Mouse (Mus musculus) small intestine, adult 2 months (tissue): ENCODE results near the gene Prkab2. TPM values are rescaled to one million over a fixed set of nuclear protein-coding genes. Genes with fewer than 3 reads are reported as not detected.

Experiments
- H3K27ac ChIP-seq: fragments of 200-500 bp; 2 replicates; pipeline ENCODE4 v1.5.1; 2012; ENCODE audit warnings: low read depth, low read length, control low read depth, inconsistent platforms; ENCODE audit not compliant: insufficient read depth
- H3K27me3 ChIP-seq: fragments of 200-500 bp; 2 replicates; pipeline ENCODE4 v1.6.1; 2012; ENCODE audit warnings: mild to moderate bottlenecking, moderate library complexity, low read length, inconsistent platforms; ENCODE audit not compliant: control insufficient read depth, insufficient read depth
- H3K36me3 ChIP-seq: fragments of 200-500 bp; 2 replicates; pipeline ENCODE4 v1.6.1; 2012; ENCODE audit warnings: mild to moderate bottlenecking, low read length, control low read depth, inconsistent platforms; ENCODE audit not compliant: control insufficient read depth, insufficient read depth
- H3K4me1 ChIP-seq: fragments of 200-500 bp; 2 replicates; pipeline ENCODE4 v1.6.1; 2012; ENCODE audit warnings: low read length, inconsistent platforms, mixed read lengths; ENCODE audit not compliant: control insufficient read depth, insufficient read depth, insufficient read length
- H3K4me3 ChIP-seq: fragments of 200-500 bp; 2 replicates; pipeline ENCODE4 v1.5.1; 2012; ENCODE audit warnings: low read depth, mild to moderate bottlenecking, control low read depth, inconsistent platforms, low read length, moderate library complexity
- CTCF ChIP-seq: fragments of 200-500 bp; IDR thresholded peaks from 2 replicates; pipeline ENCODE4 v1.5.1; 2012; ENCODE audit warnings: low read depth, mild to moderate bottlenecking, control low read depth, inconsistent platforms, low read length, moderate library complexity, mixed read lengths; ENCODE audit not compliant: insufficient replicate concordance, insufficient read length; ENCODE audit errors: extremely low read depth
- POLR2A ChIP-seq: fragments of 200-500 bp; IDR thresholded peaks from 2 replicates; pipeline ENCODE4 v1.6.1; 2012; ENCODE audit warnings: low read depth, mild to moderate bottlenecking, control low read depth, inconsistent platforms, low read length, moderate library complexity
- WGBS: fragments of 180-500 bp; shearing (Covaris S2); methylation state at CpG from one replicate; pipeline ENCODE4 v1.1.7; 2018; 5-methylcytosine and 5-hydroxymethylcytosine counted together
- polyA plus RNA-seq: library from polyadenylated mRNA; depleted of rRNA; stranded (reverse); fragments of >200 nt; gene quantifications from 2 replicates; pipeline ENCODE4 v1.2.3, GENCODE M21; 2012

Gene Prkab2
- polyA plus RNA-seq, 1 experiment = 1.2 TPM

DNA sequence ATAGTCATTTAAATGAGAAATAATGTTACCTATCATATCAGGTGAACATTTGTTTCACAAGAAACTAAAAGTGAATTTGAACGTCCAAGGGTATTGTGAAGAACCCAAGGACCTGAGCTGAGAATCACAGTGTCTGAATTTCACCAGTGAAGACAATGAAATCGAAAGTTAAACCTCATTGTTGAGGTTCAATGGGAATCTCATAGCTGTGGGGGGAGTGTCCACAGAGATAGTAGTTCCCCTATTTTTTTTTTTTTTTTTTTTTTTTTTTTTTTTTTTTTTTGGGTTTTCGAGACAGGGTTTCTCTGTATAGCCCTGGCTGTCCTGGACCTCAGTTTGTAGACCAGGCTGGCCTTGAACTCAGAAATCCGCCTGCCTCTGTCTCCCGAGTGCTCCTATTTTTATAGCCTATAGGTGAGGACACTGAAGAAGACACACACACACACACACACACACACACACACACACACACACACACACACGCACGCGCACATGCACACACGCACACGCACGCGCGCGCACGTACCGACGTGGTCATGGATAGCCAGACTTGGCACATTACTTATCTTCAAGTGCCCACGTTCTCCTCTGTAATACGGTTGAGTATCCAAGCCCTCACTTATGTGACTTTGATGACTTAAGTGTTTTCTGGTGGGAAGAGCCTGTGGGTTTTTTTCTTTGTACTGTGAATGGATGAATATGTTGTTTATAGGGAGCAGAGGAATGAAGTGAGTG is 40.7 kb upstream of the Prkab2 start:
- Histone ChIP-seq H3K27ac (peak overlapping the region; percentile 90), H3K4me3 (no peak overlapping the region), H3K27me3 (no peaks in the 10 kb centered on the region), H3K36me3 (no peaks in the 10 kb centered on the region), H3K4me1 (peaks cover 16% of the 10 kb centered on the region)
- TF ChIP-seq CTCF (no peak), POLR2A (no peak)
- 84% methylated on average over 19 of the region's 19 CpGs for WGBS

DNA sequence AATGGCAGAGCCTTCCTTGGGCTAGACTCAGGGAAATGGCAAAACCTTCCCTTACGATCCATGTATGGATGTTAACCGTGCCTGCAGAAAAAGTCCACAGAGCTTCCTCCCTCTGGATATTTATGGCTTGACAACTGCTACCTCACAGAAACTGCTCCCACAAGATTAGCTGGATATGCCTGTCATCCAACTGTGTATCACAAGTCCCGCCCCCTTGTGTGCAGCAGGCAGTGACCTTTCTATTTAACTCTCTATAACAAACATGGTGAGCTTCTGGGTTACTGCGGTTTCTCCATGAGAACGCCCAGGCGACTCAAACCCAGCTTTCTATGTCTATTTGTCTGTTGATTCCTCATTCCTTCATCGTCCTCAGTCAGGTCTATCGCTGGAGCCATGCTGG is 40.1 kb upstream of the Prkab2 start:
- TF ChIP-seq POLR2A (no peak), CTCF (no peak)
- Histone ChIP-seq H3K27ac (peak overlapping the region; percentile 90), H3K4me1 (peaks cover 16% of the 10 kb centered on the region), H3K36me3 (no peaks in the 10 kb centered on the region), H3K4me3 (no peak overlapping the region), H3K27me3 (no peaks in the 10 kb centered on the region)
- 32% methylated on average over 8 of the region's 8 CpGs for WGBS

DNA sequence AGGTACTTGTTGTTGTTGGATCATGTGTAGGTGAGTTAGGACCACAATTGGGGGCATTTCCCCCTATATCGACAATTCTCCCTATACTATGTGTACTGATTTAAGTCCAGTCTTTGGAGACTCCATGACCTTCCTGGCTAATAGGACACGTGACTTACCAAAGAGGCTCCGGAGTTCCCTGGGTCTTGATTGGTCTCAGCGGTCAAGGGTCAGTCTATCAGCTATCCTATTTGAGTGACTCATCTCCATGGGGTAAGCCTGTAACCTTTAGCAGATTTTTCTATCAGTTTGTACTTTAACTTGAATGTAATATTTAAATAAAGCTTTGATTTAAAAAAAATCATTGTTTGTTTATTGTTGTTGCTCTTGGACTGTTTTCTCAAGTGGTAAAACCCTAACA is 37.3 kb upstream of the Prkab2 start:
- peaks cover 21% of the 10 kb centered on the region for H3K4me1 ChIP-seq
- 33% methylated on average over 4 of the region's 4 CpGs for WGBS
- TF ChIP-seq POLR2A (no peak), CTCF (no peak)
- no peaks in the 10 kb centered on the region for H3K27me3 ChIP-seq
- H3K27ac ChIP-seq = peak overlapping the region; percentile 39; the same call in 1 of the 2 replicates
- H3K4me3 ChIP-seq = no peak overlapping the region
- H3K36me3 ChIP-seq = no peaks in the 10 kb centered on the region

DNA sequence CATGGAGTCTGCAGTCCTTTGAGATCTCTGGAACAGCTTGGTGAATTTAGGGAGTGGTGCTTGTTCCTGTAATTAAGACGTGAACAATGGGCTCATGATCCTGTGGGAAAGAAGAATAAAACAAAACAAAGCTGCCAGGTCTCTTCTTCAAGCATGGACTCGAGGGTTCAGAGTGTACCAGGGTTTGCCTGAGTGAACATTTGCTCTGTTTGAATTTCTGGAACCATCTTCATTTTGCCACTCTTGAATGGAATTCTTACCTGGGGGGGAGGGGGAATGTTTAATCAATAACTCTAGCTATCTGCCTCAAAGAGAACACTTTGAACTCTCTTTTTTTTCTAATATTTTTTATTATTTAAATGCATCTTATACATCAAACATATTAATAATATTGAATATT is 33.4 kb upstream of the Prkab2 start:
- Histone ChIP-seq H3K4me3 (no peak overlapping the region), H3K27me3 (no peaks in the 10 kb centered on the region), H3K36me3 (no peaks in the 10 kb centered on the region), H3K4me1 (peaks cover 15% of the 10 kb centered on the region; the same call in 1 of the 2 replicates), H3K27ac (no peak overlapping the region)
- 24% methylated on average over 2 of the region's 2 CpGs for WGBS
- TF ChIP-seq CTCF = no peak
- no peak for TF ChIP-seq POLR2A

DNA sequence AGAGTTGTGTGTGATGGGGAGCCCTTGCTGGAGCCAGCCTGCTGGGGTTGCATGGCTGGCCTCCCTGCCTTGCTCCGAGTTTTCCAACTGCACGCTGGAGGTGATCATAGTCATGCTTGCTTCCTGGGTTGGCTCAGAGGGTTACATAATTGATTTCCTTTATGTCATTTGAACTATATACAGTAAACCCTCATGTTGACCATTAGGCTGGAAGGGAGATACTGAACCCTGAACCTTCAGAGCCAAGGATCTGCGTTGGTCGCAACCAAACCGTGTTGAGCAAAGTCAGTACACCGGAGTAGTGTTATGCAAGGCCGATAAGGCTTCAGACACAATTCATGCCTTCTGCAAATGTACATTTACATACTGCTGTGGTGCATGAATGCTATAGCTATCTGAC is 30.1 kb upstream of the Prkab2 start:
- WGBS = 22% methylated on average over 7 of the region's 7 CpGs
- no peak for TF ChIP-seq POLR2A
- Histone ChIP-seq H3K4me1 (peaks cover 20% of the 10 kb centered on the region; the same call in 1 of the 2 replicates), H3K4me3 (no peak overlapping the region), H3K27me3 (no peaks in the 10 kb centered on the region), H3K36me3 (peaks cover 3% of the 10 kb centered on the region; the same call in 1 of the 2 replicates), H3K27ac (peak overlapping the region; percentile 65)

DNA sequence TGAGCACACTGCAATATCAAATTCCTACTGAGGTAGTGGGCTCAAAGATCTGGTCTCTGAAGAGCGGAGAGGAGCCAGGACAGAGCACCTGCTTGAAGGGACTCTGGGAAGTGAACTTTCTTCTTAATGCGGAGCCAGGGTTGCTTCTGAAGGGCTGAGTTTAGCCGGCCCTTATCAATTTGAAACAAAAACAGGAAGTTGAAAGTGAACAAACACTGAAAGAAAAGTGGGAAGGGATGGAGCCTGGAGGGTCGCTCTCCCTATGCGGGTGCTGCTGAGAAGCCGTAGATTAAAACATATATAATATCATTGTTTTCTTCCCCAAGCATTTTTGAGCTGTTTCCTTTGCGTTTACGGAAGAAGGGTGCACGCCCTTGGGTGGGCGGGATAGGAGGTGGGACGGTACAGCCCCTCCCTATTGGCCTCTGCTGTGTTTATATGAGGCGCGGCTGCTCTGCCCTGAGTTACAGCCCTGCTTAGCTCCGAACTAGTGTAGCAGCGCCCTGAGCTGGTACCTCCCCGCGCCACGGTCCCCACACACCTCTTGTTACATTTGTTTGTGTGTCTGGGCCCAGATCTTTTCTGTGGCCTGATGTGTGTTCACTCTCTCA is 29.5 kb upstream of the Prkab2 start, which contains the start of gene Fmo5:
TSS of gene Fmo5 (plus strand) at position 414 of the 611 bp plus-strand sequence.
- TF ChIP-seq POLR2A (peak; percentile 96), CTCF (0 out of 2 replicates have a peak, but pooled peaks have one; percentile 0)
- Histone ChIP-seq H3K36me3 (peaks cover 3% of the 10 kb centered on the region; the same call in 1 of the 2 replicates), H3K4me1 (peaks cover 20% of the 10 kb centered on the region; the same call in 1 of the 2 replicates), H3K27me3 (no peaks in the 10 kb centered on the region), H3K27ac (peak within 1 kb of the TSS; percentile 84), H3K4me3 (peak within 1 kb of the TSS; percentile 58)
- under 1% methylated on average over 18 of the region's 18 CpGs for WGBS

DNA sequence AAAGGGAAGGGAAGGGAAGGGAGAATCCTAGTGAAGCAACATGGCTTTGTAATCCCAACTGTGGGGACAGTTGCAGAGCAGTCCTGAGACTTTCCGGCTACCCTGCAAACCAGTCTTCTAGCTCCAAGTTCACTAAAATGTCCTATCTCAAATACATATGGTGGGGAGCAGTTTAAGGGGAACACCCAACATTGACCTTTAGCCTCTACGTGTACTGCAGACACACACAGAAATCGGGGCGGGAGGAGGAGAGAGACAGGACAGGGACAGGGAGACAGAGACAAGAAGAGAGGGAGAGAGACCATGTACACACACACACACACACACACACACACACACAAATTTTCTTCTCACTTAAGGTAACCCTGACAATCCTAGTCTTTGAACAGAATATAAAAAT is 28.1 kb upstream of the Prkab2 start:
- H3K27ac ChIP-seq = peak overlapping the region; percentile 84
- H3K36me3 ChIP-seq = peaks cover 3% of the 10 kb centered on the region; the same call in 1 of the 2 replicates
- H3K27me3 ChIP-seq = no peaks in the 10 kb centered on the region
- H3K4me1 ChIP-seq = peaks cover 13% of the 10 kb centered on the region; the same call in 1 of the 2 replicates
- TF ChIP-seq POLR2A (no peak), CTCF (no peak)
- H3K4me3 ChIP-seq = peak overlapping the region; percentile 56
- 40% methylated on average over 4 of the region's 4 CpGs for WGBS
